Mouse (Mus musculus) thymus, postnatal 0 days (tissue): Measurements from ENCODE around the gene 0610009B22Rik. TPM values are rescaled to one million over a fixed set of nuclear protein-coding genes. Genes with fewer than 3 reads are reported as not detected.

Experiments
- DNase-seq: peaks from one replicate; pipeline ENCODE4 v3.0.0-alpha.2; 2015; ENCODE audit warnings: low spot score
- polyA plus RNA-seq: library from polyadenylated mRNA; unstranded; fragments of >200 nt; fragmentation: Nextera tagmentation; extraction: Ambion mirVana; gene quantifications from 2 replicates; pipeline ENCODE4 v1.2.1, GENCODE M21; 2015

0610009B22Rik gene
- polyA plus RNA-seq, 1 experiment from 2014 or later = 77.3 TPM

GRCm38 (mm10) chr11:51637971-51638414, 50.7 kb downstream of the 0610009B22Rik start:
- peak; percentile 83 for DNase-seq

GRCm38 (mm10) chr11:51636323-51636684, 52.4 kb downstream of the 0610009B22Rik start:
- DNase-seq = peak; percentile 87

GRCm38 (mm10) chr11:51635525-51636322, 53.0 kb downstream of the 0610009B22Rik start, which contains the start of gene Rmnd5b:
Rmnd5b (minus strand) TSS chr11:51635896.
- peak; percentile 86 for DNase-seq

Other genes starting within 250 kb of the 0610009B22Rik start
- 13.0 and 15.0 TPM in 2 replicates for gene Phykpl, start 104.1 kb downstream of the 0610009B22Rik start, polyA plus RNA-seq
- 505 and 542 TPM in 2 replicates for gene Hnrnpab, start 82.0 kb downstream of the 0610009B22Rik start, polyA plus RNA-seq
- 196 and 207 TPM in 2 replicates for gene Nhp2, start 69.1 kb downstream of the 0610009B22Rik start, polyA plus RNA-seq
- 62.4 and 66.1 TPM in 2 replicates for gene Rmnd5b, start 53.0 kb downstream of the 0610009B22Rik start, polyA plus RNA-seq
- 22.8 and 26.5 TPM in 2 replicates for gene N4bp3, start 38.0 kb downstream of the 0610009B22Rik start, polyA plus RNA-seq
- gene D930048N14Rik, start 37.9 kb downstream of the 0610009B22Rik start, polyA plus RNA-seq = 1.8 TPM in 2 replicates
- 5.8 and 7.0 TPM in 2 replicates for gene Sec24a, start 74.8 kb upstream of the 0610009B22Rik start, polyA plus RNA-seq
- gene Sar1b, start 74.8 kb upstream of the 0610009B22Rik start, polyA plus RNA-seq = 128 and 132 TPM in 2 replicates
- 6.8 TPM in 2 replicates for gene Jade2, start 168.8 kb upstream of the 0610009B22Rik start, polyA plus RNA-seq